Mouse (Mus musculus): ENCODE results near the gene D130052B06Rik. TPM values are rescaled to one million over a fixed set of nuclear protein-coding genes. Genes with fewer than 3 reads are reported as not detected.

Gene D130052B06Rik
- polyA plus RNA-seq (2014; fragmentation: Nextera tagmentation; extraction: Ambion mirVana), result 0.07 TPM in 1 of 2 replicates, not detected in the other

DNA sequence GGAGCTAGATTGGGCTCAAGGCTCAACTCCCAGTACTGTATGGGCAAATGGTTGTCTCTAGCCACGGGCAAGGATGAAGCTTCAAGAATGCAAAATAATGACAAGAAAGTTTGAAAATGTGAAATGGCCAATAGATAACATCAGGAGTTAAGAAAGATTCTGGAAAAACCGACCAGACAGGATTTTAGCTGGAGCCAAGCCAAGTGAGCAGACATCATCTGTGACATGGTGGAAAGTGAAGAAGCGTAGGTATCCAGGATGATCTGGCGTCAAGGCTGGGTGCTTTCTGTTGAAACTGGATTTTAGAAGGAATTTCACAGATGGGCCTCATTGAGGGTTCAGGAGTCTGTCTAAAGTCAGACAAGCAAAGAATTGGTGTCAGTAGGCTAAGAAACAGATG lies at the start of gene D130052B06Rik:
TSS of gene D130052B06Rik (plus strand) at position 317 of the 400 bp plus-strand sequence.
- Histone ChIP-seq H3K9ac (ENCODE audit: low read length) (no peak within 1 kb of the TSS), H3K4me3 (ENCODE audit: low read depth, low read length) (no peak within 1 kb of the TSS)

DNA sequence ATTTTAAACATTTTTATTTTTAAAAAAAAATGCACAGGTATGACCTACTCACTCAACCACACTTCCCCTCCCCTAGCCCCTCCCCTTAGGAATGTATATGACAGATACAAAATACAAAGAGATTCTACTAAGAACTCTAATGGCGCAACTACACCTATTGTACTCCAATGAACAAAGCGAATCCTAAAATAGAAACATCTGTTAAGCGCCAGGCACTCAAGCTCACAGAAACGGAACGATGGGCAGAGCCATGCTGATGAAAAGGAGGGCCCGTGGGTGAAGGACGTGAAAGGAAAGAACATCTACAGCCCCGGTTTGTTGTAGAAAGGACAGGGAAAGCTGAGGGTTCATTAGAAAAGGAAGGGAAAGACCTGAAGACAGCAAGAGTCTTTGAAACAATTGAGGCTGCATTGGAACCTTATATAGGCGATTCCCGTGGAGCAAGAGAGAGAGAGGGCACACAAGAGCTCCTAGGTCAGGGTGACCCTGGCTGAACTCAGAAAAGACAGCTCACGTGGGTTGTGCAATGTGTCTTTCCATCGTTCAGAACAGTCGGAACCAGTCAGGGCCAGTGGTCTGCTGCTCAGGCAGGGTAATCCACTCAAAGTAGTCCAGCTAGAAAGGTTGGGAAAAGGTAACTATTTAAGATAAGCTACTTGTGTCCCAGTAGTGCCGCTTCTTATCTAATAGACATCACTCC lies 48.1 kb upstream of the D130052B06Rik start:
- Histone ChIP-seq H3K27ac (replicated peaks; ENCODE audit: low read depth, low read length) (no peak overlapping the region), H3K9me3 (ENCODE audit: control insufficient read depth, low read length) (no peaks in the 10 kb centered on the region), H3K4me3 (ENCODE audit: low read depth, low read length) (no peak overlapping the region), H3K27me3 (ENCODE audit: control insufficient read depth, insufficient read depth, low read length) (no peaks in the 10 kb centered on the region), H3K4me2 (ENCODE audit: low read depth, severe bottlenecking) (no peak overlapping the region), H3K9ac (ENCODE audit: low read length) (no peak overlapping the region), H3K4me1 (ENCODE audit: control insufficient read depth, insufficient read depth, low read length) (no peaks in the 10 kb centered on the region), H3K36me3 (ENCODE audit: control insufficient read depth, insufficient read depth, low read length) (no peaks in the 10 kb centered on the region)
- DNase-seq (ENCODE audit: low spot score) (no peak), ATAC-seq (ENCODE audit: insufficient number of reproducible peaks, low FRiP score, low TSS enrichment, low read depth) (no peak)
- 83% methylated on average over 14 of the region's 14 CpGs for WGBS

More for the DNA sequence above, at the start of gene D130052B06Rik:
- Histone ChIP-seq H3K9me3 (ENCODE audit: control insufficient read depth, low read length) (no peaks in the 10 kb centered on the region), H3K36me3 (ENCODE audit: control insufficient read depth, insufficient read depth, low read length) (no peaks in the 10 kb centered on the region), H3K27ac (replicated peaks; ENCODE audit: low read depth, low read length) (no peak within 1 kb of the TSS), H3K4me2 (ENCODE audit: low read depth, severe bottlenecking) (no peak within 1 kb of the TSS), H3K4me1 (ENCODE audit: control insufficient read depth, insufficient read depth, low read length) (no peaks in the 10 kb centered on the region), H3K27me3 (ENCODE audit: control insufficient read depth, insufficient read depth, low read length) (no peaks in the 10 kb centered on the region)
- no peak for DNase-seq (ENCODE audit: low spot score)
- no peak for ATAC-seq (ENCODE audit: insufficient number of reproducible peaks, low FRiP score, low TSS enrichment, low read depth)
- 81% methylated on average over 4 of the region's 4 CpGs for WGBS

DNA sequence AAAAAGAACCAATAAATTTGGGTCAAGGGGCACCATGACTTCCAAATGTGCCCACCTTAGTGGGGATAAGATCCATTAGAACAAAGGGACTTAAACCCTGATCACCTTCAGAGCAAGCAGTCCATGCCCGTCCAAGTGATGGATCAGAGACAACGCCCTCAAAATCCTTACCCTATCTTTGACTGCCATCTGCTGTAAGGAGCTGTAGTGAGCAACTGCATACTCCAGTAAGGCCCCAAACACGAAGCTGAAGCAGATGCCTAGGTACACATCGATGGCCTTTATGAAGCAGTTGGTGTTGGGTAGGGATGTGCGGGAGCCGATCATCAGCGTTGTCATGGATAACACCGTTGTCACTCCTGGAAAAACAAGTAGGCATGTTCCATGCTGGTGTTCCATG lies 45.0 kb upstream of the D130052B06Rik start:
- H3K4me3 ChIP-seq (ENCODE audit: low read depth, low read length), result no peak overlapping the region
- H3K27ac ChIP-seq (replicated peaks; ENCODE audit: low read depth, low read length), result no peak overlapping the region
- no peaks in the 10 kb centered on the region for H3K27me3 ChIP-seq (ENCODE audit: control insufficient read depth, insufficient read depth, low read length)
- ATAC-seq (ENCODE audit: insufficient number of reproducible peaks, low FRiP score, low TSS enrichment, low read depth) (no peak), DNase-seq (ENCODE audit: low spot score) (no peak)
- H3K36me3 ChIP-seq (ENCODE audit: control insufficient read depth, insufficient read depth, low read length), result no peaks in the 10 kb centered on the region
- H3K9ac ChIP-seq (ENCODE audit: low read length), result no peak overlapping the region
- H3K4me1 ChIP-seq (ENCODE audit: control insufficient read depth, insufficient read depth, low read length), result no peaks in the 10 kb centered on the region
- H3K4me2 ChIP-seq (ENCODE audit: low read depth, severe bottlenecking), result no peak overlapping the region
- 80% methylated on average over 8 of the region's 8 CpGs for WGBS
- no peaks in the 10 kb centered on the region for H3K9me3 ChIP-seq (ENCODE audit: control insufficient read depth, low read length)

DNA sequence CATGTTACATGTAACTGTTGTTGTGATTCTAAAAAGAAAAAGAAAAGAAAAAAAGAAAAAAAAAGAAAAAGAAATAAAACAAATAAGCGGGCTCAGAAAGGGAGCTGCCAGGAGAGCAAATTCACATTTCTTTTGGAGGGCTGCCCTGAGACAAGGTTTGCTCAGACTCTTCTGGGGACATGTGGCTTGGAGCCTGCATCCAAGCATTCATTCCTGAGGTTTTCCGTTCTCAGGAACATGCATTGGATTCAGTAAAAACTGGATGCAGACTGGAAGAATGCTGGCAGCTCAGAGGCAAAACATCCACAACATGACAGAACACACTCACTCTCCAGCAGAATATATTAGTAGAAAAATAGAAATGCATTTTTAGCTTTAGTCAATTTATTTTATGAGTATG lies 35.2 kb upstream of the D130052B06Rik start:
- Histone ChIP-seq H3K9ac (ENCODE audit: low read length) (no peak overlapping the region), H3K4me2 (ENCODE audit: low read depth, severe bottlenecking) (no peak overlapping the region), H3K36me3 (ENCODE audit: control insufficient read depth, insufficient read depth, low read length) (no peaks in the 10 kb centered on the region), H3K27me3 (ENCODE audit: control insufficient read depth, insufficient read depth, low read length) (no peaks in the 10 kb centered on the region), H3K4me3 (ENCODE audit: low read depth, low read length) (no peak overlapping the region), H3K9me3 (ENCODE audit: control insufficient read depth, low read length) (no peaks in the 10 kb centered on the region), H3K4me1 (ENCODE audit: control insufficient read depth, insufficient read depth, low read length) (no peaks in the 10 kb centered on the region), H3K27ac (replicated peaks; ENCODE audit: low read depth, low read length) (no peak overlapping the region)
- 82% methylated on average over 2 of the region's 2 CpGs for WGBS
- no peak for DNase-seq (ENCODE audit: low spot score)
- ATAC-seq (ENCODE audit: insufficient number of reproducible peaks, low FRiP score, low TSS enrichment, low read depth), result no peak

DNA sequence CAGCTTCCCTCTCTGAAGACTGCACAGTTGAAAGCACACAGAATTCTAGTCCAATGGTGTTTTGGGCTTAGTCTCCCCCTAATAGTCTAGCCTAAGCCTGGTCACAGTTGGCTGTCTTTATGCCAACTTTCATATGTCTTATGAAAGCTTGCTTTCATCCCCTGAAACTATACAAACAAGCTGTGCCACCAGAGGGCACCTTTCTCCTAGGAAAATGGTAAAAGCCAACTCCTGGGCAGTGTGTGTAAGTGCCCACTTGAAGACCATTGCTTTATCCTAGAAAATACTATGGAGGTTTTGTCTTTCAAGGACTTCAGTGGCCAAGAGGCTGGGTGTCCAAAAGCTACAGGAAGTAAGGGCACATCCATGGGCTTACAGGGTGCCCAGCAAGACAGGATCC lies 28.7 kb upstream of the D130052B06Rik start:
- H3K27ac ChIP-seq (replicated peaks; ENCODE audit: low read depth, low read length), result no peak overlapping the region
- DNase-seq (ENCODE audit: low spot score) (no peak), ATAC-seq (ENCODE audit: insufficient number of reproducible peaks, low FRiP score, low TSS enrichment, low read depth) (no peak)
- H3K9me3 ChIP-seq (ENCODE audit: control insufficient read depth, low read length), result no peaks in the 10 kb centered on the region
- no peaks in the 10 kb centered on the region for H3K36me3 ChIP-seq (ENCODE audit: control insufficient read depth, insufficient read depth, low read length)
- H3K9ac ChIP-seq (ENCODE audit: low read length), result no peak overlapping the region
- H3K4me1 ChIP-seq (ENCODE audit: control insufficient read depth, insufficient read depth, low read length), result no peaks in the 10 kb centered on the region
- no peak overlapping the region for H3K4me3 ChIP-seq (ENCODE audit: low read depth, low read length)
- no peak overlapping the region for H3K4me2 ChIP-seq (ENCODE audit: low read depth, severe bottlenecking)
- H3K27me3 ChIP-seq (ENCODE audit: control insufficient read depth, insufficient read depth, low read length), result no peaks in the 10 kb centered on the region

DNA sequence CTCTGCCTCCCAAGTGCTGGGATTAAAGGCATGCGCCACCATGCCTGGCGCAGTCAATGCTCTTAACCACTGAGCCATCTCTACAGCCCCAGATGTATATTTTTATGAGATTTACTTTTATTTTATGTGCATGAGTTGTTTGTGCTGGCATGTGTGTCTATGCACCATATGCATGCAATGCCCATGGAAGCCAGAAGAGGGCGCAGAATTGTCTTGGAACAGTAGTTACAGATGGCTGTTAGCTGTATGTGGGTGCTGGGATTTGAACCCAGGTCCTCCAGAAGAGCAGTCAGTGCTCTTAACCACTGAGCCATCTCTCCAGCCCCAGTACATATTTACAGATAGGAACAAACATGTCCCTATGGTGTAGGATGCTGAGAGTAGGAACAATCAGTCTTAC lies 24.2 kb upstream of the D130052B06Rik start:
- no peaks in the 10 kb centered on the region for H3K9me3 ChIP-seq (ENCODE audit: control insufficient read depth, low read length)
- H3K4me3 ChIP-seq (ENCODE audit: low read depth, low read length), result no peak overlapping the region
- H3K4me2 ChIP-seq (ENCODE audit: low read depth, severe bottlenecking), result no peak overlapping the region
- H3K9ac ChIP-seq (ENCODE audit: low read length), result no peak overlapping the region
- no peaks in the 10 kb centered on the region for H3K27me3 ChIP-seq (ENCODE audit: control insufficient read depth, insufficient read depth, low read length)
- DNase-seq (ENCODE audit: low spot score) (no peak), ATAC-seq (ENCODE audit: insufficient number of reproducible peaks, low FRiP score, low TSS enrichment, low read depth) (no peak)
- no peaks in the 10 kb centered on the region for H3K4me1 ChIP-seq (ENCODE audit: control insufficient read depth, insufficient read depth, low read length)
- H3K27ac ChIP-seq (replicated peaks; ENCODE audit: low read depth, low read length), result no peak overlapping the region
- H3K36me3 ChIP-seq (ENCODE audit: control insufficient read depth, insufficient read depth, low read length), result no peaks in the 10 kb centered on the region
- WGBS, result 74% methylated on average over 3 of the region's 3 CpGs

DNA sequence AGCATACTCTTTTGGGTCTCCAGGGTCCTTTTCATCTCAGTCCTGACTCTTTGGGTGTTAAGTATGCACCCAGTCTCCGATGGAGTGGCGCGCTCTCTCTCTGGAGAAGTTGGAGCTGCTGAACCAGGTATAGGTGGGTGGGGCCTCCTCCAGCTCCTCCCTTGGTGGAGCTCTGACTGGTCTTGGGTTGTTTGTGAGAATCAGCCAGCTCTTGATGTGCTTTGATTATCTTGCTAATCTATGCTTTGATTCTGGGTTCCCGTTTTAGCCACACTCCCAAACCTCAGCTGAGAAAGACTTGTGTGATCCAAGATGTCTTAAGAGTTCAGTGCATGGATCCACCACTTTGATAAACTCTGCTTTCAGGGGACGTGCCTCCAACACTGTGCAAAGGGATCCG lies 20.2 kb upstream of the D130052B06Rik start, which contains the start of gene Gabrp:
TSS of gene Gabrp (minus strand) at position 101 of the 400 bp plus-strand sequence.
- no peak within 1 kb of the TSS for H3K27ac ChIP-seq (replicated peaks; ENCODE audit: low read depth, low read length)
- no peaks in the 10 kb centered on the region for H3K27me3 ChIP-seq (ENCODE audit: control insufficient read depth, insufficient read depth, low read length)
- DNase-seq (ENCODE audit: low spot score), result no peak
- ATAC-seq (ENCODE audit: insufficient number of reproducible peaks, low FRiP score, low TSS enrichment, low read depth), result no peak
- H3K4me3 ChIP-seq (ENCODE audit: low read depth, low read length), result no peak within 1 kb of the TSS
- no peaks in the 10 kb centered on the region for H3K4me1 ChIP-seq (ENCODE audit: control insufficient read depth, insufficient read depth, low read length)
- WGBS, result 52% methylated on average over 6 of the region's 6 CpGs
- H3K9ac ChIP-seq (ENCODE audit: low read length), result no peak within 1 kb of the TSS
- H3K4me2 ChIP-seq (ENCODE audit: low read depth, severe bottlenecking), result no peak within 1 kb of the TSS
- H3K36me3 ChIP-seq (ENCODE audit: control insufficient read depth, insufficient read depth, low read length), result no peaks in the 10 kb centered on the region
- H3K9me3 ChIP-seq (ENCODE audit: control insufficient read depth, low read length), result no peaks in the 10 kb centered on the region

DNA sequence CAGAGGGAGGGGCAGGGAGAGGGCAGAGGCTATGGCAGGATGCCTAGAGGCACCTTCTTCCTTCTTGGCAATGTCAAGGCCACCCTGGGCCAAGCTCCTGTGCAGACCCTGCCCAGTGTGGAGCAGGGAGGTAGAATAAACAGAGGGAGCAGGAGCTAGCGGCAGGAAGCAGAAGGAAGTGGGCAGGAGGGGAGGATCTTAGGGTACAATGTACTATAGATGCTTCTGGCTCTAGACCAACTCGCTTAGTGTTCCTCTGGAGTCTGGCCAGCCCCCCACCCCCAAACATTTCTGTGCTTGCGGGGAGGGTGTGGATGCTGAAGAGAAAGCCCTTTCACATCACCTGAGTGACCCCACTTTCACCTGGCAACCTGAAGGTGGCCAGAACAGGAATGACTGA lies 19.5 kb upstream of the D130052B06Rik start:
- H3K9ac ChIP-seq (ENCODE audit: low read length), result no peak overlapping the region
- no peaks in the 10 kb centered on the region for H3K9me3 ChIP-seq (ENCODE audit: control insufficient read depth, low read length)
- ATAC-seq (ENCODE audit: insufficient number of reproducible peaks, low FRiP score, low TSS enrichment, low read depth) (no peak), DNase-seq (ENCODE audit: low spot score) (no peak)
- no peak overlapping the region for H3K27ac ChIP-seq (replicated peaks; ENCODE audit: low read depth, low read length)
- H3K4me3 ChIP-seq (ENCODE audit: low read depth, low read length), result no peak overlapping the region
- no peaks in the 10 kb centered on the region for H3K4me1 ChIP-seq (ENCODE audit: control insufficient read depth, insufficient read depth, low read length)
- no peaks in the 10 kb centered on the region for H3K27me3 ChIP-seq (ENCODE audit: control insufficient read depth, insufficient read depth, low read length)
- H3K4me2 ChIP-seq (ENCODE audit: low read depth, severe bottlenecking), result no peak overlapping the region
- WGBS, result 68% methylated on average over 3 of the region's 3 CpGs
- no peaks in the 10 kb centered on the region for H3K36me3 ChIP-seq (ENCODE audit: control insufficient read depth, insufficient read depth, low read length)

DNA sequence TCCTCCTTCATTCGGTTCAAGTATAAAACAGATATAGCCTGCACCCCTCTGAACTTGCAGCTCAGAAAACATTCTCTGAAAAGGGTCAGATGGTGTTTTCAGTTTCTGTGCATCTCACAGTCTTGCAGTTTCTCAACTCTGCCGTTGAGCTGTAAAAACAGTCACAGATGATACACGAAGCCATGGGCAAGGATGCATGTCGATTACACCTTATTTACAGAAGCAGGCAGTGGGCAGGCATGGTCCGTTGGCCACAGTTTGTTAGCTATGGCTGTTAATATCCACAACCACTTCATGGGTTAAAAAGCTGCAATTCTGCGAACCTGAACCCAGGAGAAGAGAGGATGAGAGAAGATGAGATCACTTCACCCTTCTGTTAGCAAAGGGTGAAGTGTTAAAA lies 12.5 kb upstream of the D130052B06Rik start:
- Histone ChIP-seq H3K27ac (replicated peaks; ENCODE audit: low read depth, low read length) (no peak overlapping the region), H3K9ac (ENCODE audit: low read length) (no peak overlapping the region), H3K9me3 (ENCODE audit: control insufficient read depth, low read length) (no peaks in the 10 kb centered on the region), H3K4me2 (ENCODE audit: low read depth, severe bottlenecking) (no peak overlapping the region), H3K4me3 (ENCODE audit: low read depth, low read length) (no peak overlapping the region), H3K4me1 (ENCODE audit: control insufficient read depth, insufficient read depth, low read length) (no peaks in the 10 kb centered on the region), H3K27me3 (ENCODE audit: control insufficient read depth, insufficient read depth, low read length) (no peaks in the 10 kb centered on the region), H3K36me3 (ENCODE audit: control insufficient read depth, insufficient read depth, low read length) (no peaks in the 10 kb centered on the region)
- DNase-seq (ENCODE audit: low spot score) (no peak), ATAC-seq (ENCODE audit: insufficient number of reproducible peaks, low FRiP score, low TSS enrichment, low read depth) (no peak)
- 85% methylated on average over 6 of the region's 6 CpGs for WGBS
